Mouse (Mus musculus) urinary bladder, postnatal 36 days (tissue): ENCODE measurements around the gene Aatf.

ENCODE experiments used
- DNase-seq, 2 experiments: peaks; one replicate each; pipeline ENCODE4 v3.0.0; 2022; ENCODE audit warnings: low spot score in 2 of 2, mixed read lengths in 1 of 2

Gene Aatf

GRCm38 (mm10) chr11:84521751-84522299, 8.5 kb upstream of the Aatf start:
- no peak for DNase-seq

GRCm38 (mm10) chr11:84521071-84521390, 7.7 kb upstream of the Aatf start:
- no peak for DNase-seq

- DNase-seq: no peak
Measured at GRCm38 (mm10) chr11:84520269-84521070, 7.1 kb upstream of the Aatf start.

GRCm38 (mm10) chr11:84519576-84520268, 6.4 kb upstream of the Aatf start:
- DNase-seq: no peak

GRCm38 (mm10) chr11:84519036-84519435, 5.7 kb upstream of the Aatf start:
- DNase-seq: no peak

- DNase-seq: no peak
Measured at GRCm38 (mm10) chr11:84518261-84518660, 4.9 kb upstream of the Aatf start.

- no peak for DNase-seq
Measured at GRCm38 (mm10) chr11:84517431-84517830, 4.1 kb upstream of the Aatf start.

GRCm38 (mm10) chr11:84516501-84517240, 3.3 kb upstream of the Aatf start:
- DNase-seq: no peak

GRCm38 (mm10) chr11:84512031-84512430, 1.3 kb downstream of the Aatf start:
- no peak for DNase-seq

GRCm38 (mm10) chr11:84504296-84504695, 9.0 kb downstream of the Aatf start:
- no peak for DNase-seq

- DNase-seq: no peak
Measured at GRCm38 (mm10) chr11:84497944-84498343, 15.4 kb downstream of the Aatf start.

GRCm38 (mm10) chr11:84496901-84497300, 16.4 kb downstream of the Aatf start:
- no peak for DNase-seq

- DNase-seq: no peak
Measured at GRCm38 (mm10) chr11:84495774-84496173, 17.5 kb downstream of the Aatf start.

- DNase-seq: no peak
Measured at GRCm38 (mm10) chr11:84481661-84482060, 31.7 kb downstream of the Aatf start.

GRCm38 (mm10) chr11:84480451-84480850, 32.9 kb downstream of the Aatf start:
- DNase-seq: no peak

GRCm38 (mm10) chr11:84476641-84477040, 36.7 kb downstream of the Aatf start:
- DNase-seq: no peak

GRCm38 (mm10) chr11:84475991-84476390, 37.3 kb downstream of the Aatf start:
- DNase-seq: no peak

GRCm38 (mm10) chr11:84473093-84473667, 40.1 kb downstream of the Aatf start:
- no peak for DNase-seq

GRCm38 (mm10) chr11:84464571-84464970, 48.8 kb downstream of the Aatf start:
- DNase-seq: no peak

GRCm38 (mm10) chr11:84453901-84454300, 59.4 kb downstream of the Aatf start:
- no peak for DNase-seq

GRCm38 (mm10) chr11:84442554-84443331, 70.6 kb downstream of the Aatf start:
- no peak for DNase-seq
